Mouse (Mus musculus) heart, embryonic 10.5 days (tissue): ENCODE data around the gene Mrpl36. TPM values are rescaled to one million over a fixed set of nuclear protein-coding genes. Genes with fewer than 3 reads are reported as not detected.

Source experiments
- DNase-seq: peaks from one replicate; pipeline ENCODE4 v3.0.0-alpha.2; 2017; ENCODE audit warnings: low spot score
- H3K27ac ChIP-seq: fragments of 300-500 bp; sonication (generic); 2 replicates; pipeline ENCODE4 v1.5.1; 2016; ENCODE audit warnings: mild to moderate bottlenecking
- H3K27me3 ChIP-seq: fragments of 300-500 bp; sonication (generic); 2 replicates; pipeline ENCODE4 v1.6.1; 2016; ENCODE audit warnings: mild to moderate bottlenecking; ENCODE audit not compliant: poor library complexity, insufficient read depth, severe bottlenecking
- H3K36me3 ChIP-seq: fragments of 300-500 bp; sonication (generic); 2 replicates; pipeline ENCODE4 v1.6.1; 2016; ENCODE audit warnings: mild to moderate bottlenecking, moderate library complexity
- H3K4me1 ChIP-seq: fragments of 300-500 bp; sonication (generic); 2 replicates; pipeline ENCODE4 v1.6.1; 2016; ENCODE audit warnings: mild to moderate bottlenecking
- H3K4me3 ChIP-seq: fragments of 300-500 bp; sonication (generic); 2 replicates; pipeline ENCODE4 v1.5.1; 2016; ENCODE audit warnings: mild to moderate bottlenecking, moderate library complexity
- H3K9me3 ChIP-seq: fragments of 300-500 bp; sonication (generic); 2 replicates; pipeline ENCODE4 v1.6.1; 2016; ENCODE audit warnings: mild to moderate bottlenecking, moderate library complexity
- WGBS: fragments of 180-500 bp; shearing (Covaris S2); methylation state at CpG from one replicate; pipeline ENCODE4 v1.1.7; 2016; 5-methylcytosine and 5-hydroxymethylcytosine counted together
- polyA plus RNA-seq: library from polyadenylated mRNA; unstranded; fragments of >200 nt; fragmentation: Nextera tagmentation; extraction: Ambion mirVana; gene quantifications from 2 replicates; pipeline ENCODE4 v1.2.1, GENCODE M21; 2016

Gene Mrpl36
- polyA plus RNA-seq, 1 experiment from 2014 or later, result 145 TPM

- no peaks in the 10 kb centered on the region for H3K9me3 ChIP-seq
- H3K27me3 ChIP-seq, result peaks cover 16% of the 10 kb centered on the region; the same call in 1 of the 2 replicates
- 26% methylated on average over 8 of the region's 8 CpGs for WGBS
- H3K4me3 ChIP-seq, result no peak overlapping the region
- H3K36me3 ChIP-seq, result no peaks in the 10 kb centered on the region
- DNase-seq, result no peak
- H3K27ac ChIP-seq, result peak overlapping the region; percentile 53
- peaks cover 33% of the 10 kb centered on the region for H3K4me1 ChIP-seq
Measured at GRCm38 (mm10) chr13:73310183-73310929, 18.0 kb upstream of the Mrpl36 start.

GRCm38 (mm10) chr13:73320048-73320447 is 8.3 kb upstream of the Mrpl36 start:
- H3K27me3 ChIP-seq, result no peaks in the 10 kb centered on the region
- no peak overlapping the region for H3K27ac ChIP-seq
- 97% methylated on average over 4 of the region's 4 CpGs for WGBS
- H3K4me3 ChIP-seq, result no peak overlapping the region
- peaks cover 11% of the 10 kb centered on the region for H3K4me1 ChIP-seq
- peaks cover 83% of the 10 kb centered on the region for H3K36me3 ChIP-seq
- no peak for DNase-seq
- no peaks in the 10 kb centered on the region for H3K9me3 ChIP-seq

GRCm38 (mm10) chr13:73322626-73323025 is 5.7 kb upstream of the Mrpl36 start:
- peaks cover 24% of the 10 kb centered on the region for H3K4me1 ChIP-seq
- 79% methylated on average over 10 of the region's 10 CpGs for WGBS
- H3K4me3 ChIP-seq, result no peak overlapping the region
- peaks cover 82% of the 10 kb centered on the region for H3K36me3 ChIP-seq
- no peaks in the 10 kb centered on the region for H3K27me3 ChIP-seq
- no peak for DNase-seq
- H3K9me3 ChIP-seq, result no peaks in the 10 kb centered on the region
- no peak overlapping the region; the same call in 1 of the 2 replicates for H3K27ac ChIP-seq

GRCm38 (mm10) chr13:73323406-73323805 is 4.9 kb upstream of the Mrpl36 start:
- peaks cover 74% of the 10 kb centered on the region for H3K36me3 ChIP-seq
- 84% methylated on average over 4 of the region's 4 CpGs for WGBS
- no peak overlapping the region for H3K27ac ChIP-seq
- peaks cover 26% of the 10 kb centered on the region for H3K4me1 ChIP-seq
- H3K9me3 ChIP-seq, result no peaks in the 10 kb centered on the region
- no peak overlapping the region for H3K4me3 ChIP-seq
- no peaks in the 10 kb centered on the region for H3K27me3 ChIP-seq
- no peak for DNase-seq

GRCm38 (mm10) chr13:73330844-73331501 is 2.7 kb downstream of the Mrpl36 start:
- peaks cover 6% of the 10 kb centered on the region; the same call in 1 of the 2 replicates for H3K36me3 ChIP-seq
- peaks cover 54% of the 10 kb centered on the region for H3K4me1 ChIP-seq
- no peaks in the 10 kb centered on the region for H3K27me3 ChIP-seq
- WGBS, result under 1% methylated on average over 42 of the region's 42 CpGs
- H3K27ac ChIP-seq, result peak overlapping the region; percentile 98
- peak; percentile 94 for DNase-seq
- peak overlapping the region; percentile 82 for H3K4me3 ChIP-seq
- no peaks in the 10 kb centered on the region for H3K9me3 ChIP-seq

- Histone ChIP-seq H3K4me1 (peaks cover 57% of the 10 kb centered on the region), H3K4me3 (peak overlapping the region; percentile 82), H3K27me3 (no peaks in the 10 kb centered on the region), H3K9me3 (no peaks in the 10 kb centered on the region), H3K36me3 (no peaks in the 10 kb centered on the region), H3K27ac (peak overlapping the region; percentile 98)
- WGBS, result 38% methylated on average over 3 of the region's 3 CpGs
- DNase-seq, result no peak
Measured at GRCm38 (mm10) chr13:73331736-73332135, 3.4 kb downstream of the Mrpl36 start.

GRCm38 (mm10) chr13:73336753-73337152 is 8.4 kb downstream of the Mrpl36 start:
- H3K4me1 ChIP-seq, result peaks cover 57% of the 10 kb centered on the region
- H3K4me3 ChIP-seq, result no peak overlapping the region
- no peaks in the 10 kb centered on the region for H3K36me3 ChIP-seq
- 45% methylated on average over 7 of the region's 7 CpGs for WGBS
- no peaks in the 10 kb centered on the region for H3K9me3 ChIP-seq
- H3K27ac ChIP-seq, result peak overlapping the region; percentile 78
- no peak for DNase-seq
- H3K27me3 ChIP-seq, result no peaks in the 10 kb centered on the region

- no peaks in the 10 kb centered on the region for H3K36me3 ChIP-seq
- H3K9me3 ChIP-seq, result no peaks in the 10 kb centered on the region
- peaks cover 15% of the 10 kb centered on the region for H3K4me1 ChIP-seq
- WGBS, result 69% methylated on average over 9 of the region's 9 CpGs
- H3K27me3 ChIP-seq, result no peaks in the 10 kb centered on the region
- H3K27ac ChIP-seq, result peak overlapping the region; percentile 69; the same call in 1 of the 2 replicates
- no peak overlapping the region for H3K4me3 ChIP-seq
- DNase-seq, result no peak
Measured at GRCm38 (mm10) chr13:73345102-73345890, 17.0 kb downstream of the Mrpl36 start.

GRCm38 (mm10) chr13:73346131-73346530 is 17.8 kb downstream of the Mrpl36 start:
- H3K4me1 ChIP-seq, result peaks cover 15% of the 10 kb centered on the region
- no peaks in the 10 kb centered on the region for H3K27me3 ChIP-seq
- H3K27ac ChIP-seq, result peak overlapping the region; percentile 69; the same call in 1 of the 2 replicates
- peak overlapping the region; percentile 32 for H3K4me3 ChIP-seq
- H3K9me3 ChIP-seq, result no peaks in the 10 kb centered on the region
- no peak for DNase-seq
- WGBS, result 31% methylated on average over 2 of the region's 2 CpGs
- H3K36me3 ChIP-seq, result no peaks in the 10 kb centered on the region

GRCm38 (mm10) chr13:73346743-73347142 is 18.4 kb downstream of the Mrpl36 start:
- H3K36me3 ChIP-seq, result no peaks in the 10 kb centered on the region
- no peaks in the 10 kb centered on the region for H3K27me3 ChIP-seq
- H3K4me3 ChIP-seq, result peak overlapping the region; percentile 32
- 54% methylated on average over 4 of the region's 4 CpGs for WGBS
- H3K9me3 ChIP-seq, result no peaks in the 10 kb centered on the region
- H3K4me1 ChIP-seq, result peaks cover 22% of the 10 kb centered on the region
- peak overlapping the region; percentile 69 for H3K27ac ChIP-seq
- no peak for DNase-seq

- Histone ChIP-seq H3K36me3 (no peaks in the 10 kb centered on the region), H3K27ac (peak overlapping the region; percentile 69; the same call in 1 of the 2 replicates), H3K27me3 (no peaks in the 10 kb centered on the region), H3K4me1 (peaks cover 23% of the 10 kb centered on the region), H3K4me3 (no peak overlapping the region; the same call in 1 of the 2 replicates), H3K9me3 (no peaks in the 10 kb centered on the region)
- WGBS, result 67% methylated on average over 3 of the region's 3 CpGs
- DNase-seq, result no peak
Measured at GRCm38 (mm10) chr13:73347171-73347570, 18.9 kb downstream of the Mrpl36 start.

GRCm38 (mm10) chr13:73347922-73348650 is 19.8 kb downstream of the Mrpl36 start:
- H3K27me3 ChIP-seq, result no peaks in the 10 kb centered on the region
- DNase-seq, result no peak
- no peaks in the 10 kb centered on the region for H3K9me3 ChIP-seq
- H3K36me3 ChIP-seq, result no peaks in the 10 kb centered on the region
- H3K27ac ChIP-seq, result no peak overlapping the region; the same call in 1 of the 2 replicates
- 77% methylated on average over 7 of the region's 7 CpGs for WGBS
- H3K4me1 ChIP-seq, result peaks cover 28% of the 10 kb centered on the region
- no peak overlapping the region for H3K4me3 ChIP-seq
